Mouse (Mus musculus) liver, embryonic 14.5 days (tissue): ENCODE measurements around the gene Maml3.

Source experiments
- CTCF ChIP-seq: IDR thresholded peaks from 2 replicates; pipeline ENCODE4 v1.5.1; 2016; ENCODE audit warnings: antibody characterized with exemption, low read depth, control low read depth
- EP300 ChIP-seq: IDR thresholded peaks from 2 replicates; pipeline ENCODE4 v1.6.1; 2016; ENCODE audit warnings: antibody characterized with exemption, low read depth

DNA sequence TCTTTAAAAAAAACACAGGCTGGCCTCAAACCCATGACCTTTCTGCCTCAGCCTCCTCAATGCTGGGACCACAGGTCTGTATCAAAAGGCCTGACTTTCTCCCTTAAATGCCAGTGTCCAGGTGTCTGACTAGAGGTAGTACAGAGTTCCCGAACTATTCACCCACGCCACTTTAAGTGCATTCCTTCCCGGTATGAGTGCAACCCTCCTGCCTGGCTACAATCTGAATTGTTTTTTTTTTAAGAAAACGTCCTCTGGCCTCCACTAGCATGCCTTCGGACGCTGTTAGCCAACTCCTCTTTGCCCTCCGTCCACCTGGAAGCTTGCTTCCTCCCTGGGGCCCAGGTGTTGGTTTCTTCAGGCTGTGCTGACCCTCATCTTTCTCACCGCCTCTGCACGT is 260.6 kb downstream of the Maml3 start:
- no peak for TF ChIP-seq CTCF
- no peak for TF ChIP-seq EP300
